Mouse (Mus musculus) stomach, embryonic 14.5 days (tissue): Measurements from ENCODE around the gene Ttyh3. TPM values are rescaled to one million over a fixed set of nuclear protein-coding genes. Genes with fewer than 3 reads are reported as not detected.

ENCODE experiments used
- ATAC-seq: fragments of 200-750 bp; cut with Nextera tagmentation; 2 replicates; pipeline ENCODE4 v1.8.0; 2017; ENCODE audit warnings: low read depth, moderate TSS enrichment; ENCODE audit not compliant: insufficient number of reproducible peaks, insufficient read depth, low FRiP score
- H3K27ac ChIP-seq: fragments of 300-500 bp; sonication (generic); 2 replicates; pipeline ENCODE4 v1.5.1; 2014; ENCODE audit warnings: mild to moderate bottlenecking, low read length, moderate library complexity, mixed read lengths
- H3K27me3 ChIP-seq: fragments of 300-500 bp; sonication (generic); 2 replicates; pipeline ENCODE4 v1.6.1; 2014; ENCODE audit warnings: low read length, control low read depth, mixed read lengths; ENCODE audit not compliant: control insufficient read depth, insufficient read depth
- H3K36me3 ChIP-seq: fragments of 300-500 bp; sonication (generic); 2 replicates; pipeline ENCODE4 v1.6.1; 2014; ENCODE audit warnings: mild to moderate bottlenecking, control low read depth, low read length, moderate library complexity, mixed read lengths; ENCODE audit not compliant: control insufficient read depth, insufficient read depth
- H3K4me1 ChIP-seq: fragments of 300-500 bp; sonication (generic); 2 replicates; pipeline ENCODE4 v1.6.1; 2014; ENCODE audit warnings: low read length, control low read depth, mixed read lengths; ENCODE audit not compliant: control insufficient read depth, insufficient read depth
- H3K4me2 ChIP-seq: fragments of 300-500 bp; sonication (generic); replicated peaks from 2 replicates; pipeline ENCODE4 v1.6.1; 2014; ENCODE audit warnings: low read depth, low read length, control low read depth
- H3K4me3 ChIP-seq: fragments of 300-500 bp; sonication (generic); 2 replicates; pipeline ENCODE4 v1.5.1; 2014; ENCODE audit warnings: low read depth, low read length, control low read depth
- H3K9ac ChIP-seq: fragments of 300-500 bp; sonication (generic); replicated peaks from 2 replicates; pipeline ENCODE4 v1.6.1; 2014; ENCODE audit warnings: low read depth, mild to moderate bottlenecking, control low read depth, low read length, moderate library complexity, mixed read lengths
- H3K9me3 ChIP-seq: fragments of 300-500 bp; sonication (generic); 2 replicates; pipeline ENCODE4 v1.6.1; 2016; ENCODE audit warnings: low read depth, low read length, control low read depth; ENCODE audit not compliant: control insufficient read depth
- WGBS: fragments of 180-500 bp; shearing (Covaris S2); extraction: QIAGEN DNeasy Blood & Tissue Kit; methylation state at CpG from one replicate; pipeline ENCODE4 v1.1.7; 2014; 5-methylcytosine and 5-hydroxymethylcytosine counted together
- polyA plus RNA-seq: library from polyadenylated mRNA; unstranded; fragments of >200 nt; fragmentation: Nextera tagmentation; extraction: Ambion mirVana; gene quantifications from 2 replicates; pipeline ENCODE4 v1.2.1, GENCODE M21; 2014

Ttyh3 gene
- polyA plus RNA-seq, 1 experiment from 2014 or later: 43.1 TPM

DNA sequence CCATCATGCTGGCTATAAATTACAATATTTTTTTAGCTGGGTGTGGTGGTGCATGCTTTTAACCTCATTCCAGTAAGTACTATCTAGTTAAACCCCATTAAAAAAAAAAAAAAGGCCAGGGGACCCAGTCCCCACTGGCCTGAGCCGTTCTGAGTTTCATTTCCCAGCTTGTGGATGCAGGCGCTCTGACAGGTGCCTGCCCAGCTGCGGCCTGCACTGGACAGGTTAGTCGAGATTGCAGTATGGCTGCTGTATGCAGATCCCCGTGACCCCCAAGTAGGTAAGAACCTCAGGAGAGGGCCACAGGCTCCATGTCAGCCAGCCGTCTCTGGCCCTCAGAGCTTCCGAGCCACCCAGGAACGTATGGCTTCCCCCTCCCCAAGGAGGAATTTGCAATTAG, 12.6 kb upstream of the Ttyh3 start:
- peaks cover 25% of the 10 kb centered on the region for H3K4me1 ChIP-seq
- no peak overlapping the region for H3K4me2 ChIP-seq
- no peak for ATAC-seq
- H3K9me3 ChIP-seq: no peaks in the 10 kb centered on the region
- H3K9ac ChIP-seq: no peak overlapping the region
- H3K36me3 ChIP-seq: no peaks in the 10 kb centered on the region; the same call in 1 of the 2 replicates
- no peak overlapping the region for H3K4me3 ChIP-seq
- WGBS: 54% methylated on average over 8 of the region's 8 CpGs
- no peak overlapping the region for H3K27ac ChIP-seq
- no peaks in the 10 kb centered on the region for H3K27me3 ChIP-seq

DNA sequence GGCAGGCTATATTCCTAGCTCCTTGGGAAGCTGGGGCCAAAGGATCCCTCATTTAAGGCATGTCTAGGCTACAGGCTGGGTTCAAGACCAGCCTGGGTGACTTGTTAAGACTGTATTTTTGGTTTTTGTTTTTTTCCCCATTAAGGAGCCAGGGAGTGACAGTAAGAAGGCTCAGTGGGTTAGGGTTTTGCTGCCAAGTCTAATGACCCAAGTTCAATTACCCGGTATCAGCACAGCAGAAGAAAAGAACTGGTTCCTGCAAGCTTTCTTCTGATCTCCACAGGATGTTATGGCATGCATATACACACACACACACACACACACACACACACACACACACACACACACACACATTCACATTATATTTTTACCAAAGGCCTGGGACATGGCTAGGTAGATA, 11.6 kb upstream of the Ttyh3 start:
- H3K9me3 ChIP-seq: no peaks in the 10 kb centered on the region
- no peaks in the 10 kb centered on the region for H3K36me3 ChIP-seq
- H3K4me2 ChIP-seq: no peak overlapping the region
- 69% methylated on average over 1 of the region's 1 CpGs for WGBS
- H3K27me3 ChIP-seq: no peaks in the 10 kb centered on the region
- no peak for ATAC-seq
- H3K4me1 ChIP-seq: peaks cover 25% of the 10 kb centered on the region
- H3K27ac ChIP-seq: no peak overlapping the region
- no peak overlapping the region for H3K9ac ChIP-seq
- H3K4me3 ChIP-seq: no peak overlapping the region

DNA sequence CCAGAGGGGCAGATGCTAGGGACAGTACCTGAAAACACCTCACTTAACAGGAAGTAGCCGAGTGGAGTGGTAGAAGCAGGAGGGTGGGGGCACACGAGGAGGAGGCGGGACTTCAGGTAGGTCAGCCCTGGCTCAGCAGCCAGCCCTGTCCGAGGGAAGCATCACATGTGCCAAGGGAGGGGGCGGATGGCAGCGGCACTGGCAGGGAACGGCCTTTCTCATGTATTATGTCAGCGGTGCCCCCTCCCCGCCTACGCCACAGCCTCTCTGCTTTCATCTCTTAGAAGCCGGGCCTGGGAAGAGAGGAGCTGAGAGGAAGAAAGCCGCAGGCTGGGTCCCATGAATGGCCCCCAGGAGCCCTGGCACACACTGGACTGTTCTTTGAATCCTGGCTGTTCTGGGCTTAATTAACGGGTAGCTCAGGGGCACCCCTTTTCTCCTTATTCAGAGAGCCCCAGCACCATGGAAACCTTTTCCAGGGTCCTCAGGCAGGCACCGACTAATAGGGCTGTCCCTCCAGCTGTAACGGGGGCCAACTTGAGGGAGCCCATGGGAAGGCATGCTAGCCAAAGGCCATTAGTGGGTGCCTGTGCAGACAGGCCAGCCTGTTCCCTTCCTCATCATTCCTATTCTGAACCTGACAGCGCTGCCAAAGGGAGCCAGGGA, 10.9 kb upstream of the Ttyh3 start:
- Histone ChIP-seq H3K9ac (no peak overlapping the region), H3K36me3 (no peaks in the 10 kb centered on the region), H3K27me3 (no peaks in the 10 kb centered on the region), H3K4me1 (peaks cover 25% of the 10 kb centered on the region), H3K4me3 (no peak overlapping the region), H3K4me2 (no peak overlapping the region), H3K27ac (no peak overlapping the region), H3K9me3 (no peaks in the 10 kb centered on the region)
- 46% methylated on average over 10 of the region's 16 CpGs for WGBS
- no peak for ATAC-seq

DNA sequence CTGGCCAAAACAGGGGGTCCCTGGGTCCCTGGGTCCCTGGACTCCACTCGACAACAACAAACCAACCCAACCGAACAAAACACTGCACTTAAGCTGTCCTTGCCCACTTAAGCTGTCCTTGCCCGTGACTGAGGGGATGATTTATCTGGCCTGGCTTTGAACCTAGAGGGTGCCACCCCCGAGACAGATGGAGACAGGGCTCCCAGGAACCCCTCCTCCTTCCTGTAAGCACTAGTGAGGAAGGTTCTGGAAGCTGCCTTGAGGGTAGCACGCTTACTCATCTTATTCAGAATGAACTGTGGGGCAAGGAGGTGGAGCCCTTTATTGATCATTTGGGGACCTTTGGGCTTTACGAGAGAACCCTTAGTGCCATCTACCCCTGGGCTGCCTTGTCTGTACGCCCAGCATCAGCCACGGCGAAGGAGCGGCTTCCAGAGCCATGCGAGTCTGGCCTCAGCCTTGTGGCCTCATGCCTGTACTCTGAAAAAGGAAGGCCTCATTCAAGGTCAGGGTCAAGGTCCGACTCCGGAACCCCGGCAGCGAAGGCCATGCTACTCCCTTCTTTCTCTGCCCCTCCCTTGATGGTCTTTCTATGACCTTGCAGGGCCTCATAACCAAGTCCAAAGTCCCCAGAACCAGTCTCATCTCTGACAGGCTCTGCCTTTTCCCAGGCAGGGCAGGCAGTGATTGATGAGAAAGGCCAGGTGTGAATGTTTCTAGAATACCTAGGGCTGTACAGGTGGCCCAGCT, 5.4 kb upstream of the Ttyh3 start:
- Histone ChIP-seq H3K27me3 (no peaks in the 10 kb centered on the region), H3K27ac (no peak overlapping the region), H3K9me3 (no peaks in the 10 kb centered on the region), H3K36me3 (no peaks in the 10 kb centered on the region), H3K4me1 (peaks cover 11% of the 10 kb centered on the region; the same call in 1 of the 2 replicates), H3K9ac (no peak overlapping the region), H3K4me3 (no peak overlapping the region), H3K4me2 (no peak overlapping the region)
- no peak for ATAC-seq
- WGBS: 62% methylated on average over 15 of the region's 15 CpGs

DNA sequence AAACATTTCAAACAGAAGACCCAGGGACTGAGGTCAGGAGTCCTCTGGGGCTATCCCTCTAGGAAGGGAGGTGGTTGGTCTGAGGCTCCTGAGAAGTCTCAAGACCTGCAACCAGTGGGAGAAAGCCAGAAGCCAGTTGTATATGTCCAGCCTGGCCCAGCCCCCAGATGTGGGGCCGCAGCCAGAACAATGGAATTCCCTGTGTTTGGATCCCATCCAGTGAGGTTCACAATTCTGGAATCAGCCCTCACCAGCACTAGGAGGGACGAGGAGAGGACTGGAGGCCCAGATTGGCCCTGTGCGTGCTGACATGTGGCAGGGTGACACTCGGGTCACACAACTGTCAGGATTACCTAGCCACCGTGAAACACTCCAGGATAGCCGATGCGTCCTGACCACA, 3.8 kb upstream of the Ttyh3 start:
- Histone ChIP-seq H3K4me3 (no peak overlapping the region), H3K4me1 (peaks cover 11% of the 10 kb centered on the region; the same call in 1 of the 2 replicates), H3K36me3 (no peaks in the 10 kb centered on the region), H3K9ac (no peak overlapping the region), H3K27ac (peak overlapping the region; percentile 21; the same call in 1 of the 2 replicates), H3K27me3 (no peaks in the 10 kb centered on the region), H3K9me3 (no peaks in the 10 kb centered on the region), H3K4me2 (no peak overlapping the region)
- ATAC-seq: no peak
- WGBS: 61% methylated on average over 7 of the region's 7 CpGs

DNA sequence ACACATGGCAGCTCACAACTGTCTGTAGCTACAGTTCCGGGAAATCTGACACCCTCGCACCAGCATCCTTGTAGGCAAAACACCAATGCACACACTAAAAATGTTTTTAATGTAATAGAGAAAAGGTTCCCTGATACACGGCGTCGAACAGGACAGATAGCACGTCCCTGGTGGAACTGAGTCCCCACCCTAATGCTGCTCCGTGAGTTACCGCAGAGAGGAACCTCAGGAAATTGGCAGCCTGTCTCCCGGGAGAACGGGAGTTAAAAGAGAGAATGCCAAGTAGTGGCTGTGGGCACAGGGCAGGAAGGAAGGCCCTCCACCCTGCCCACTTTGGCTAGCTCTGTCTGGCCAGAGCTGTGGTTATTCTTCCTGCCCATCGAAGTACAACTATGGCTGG, 2.4 kb upstream of the Ttyh3 start:
- no peak for ATAC-seq
- 92% methylated on average over 11 of the region's 11 CpGs for WGBS

DNA sequence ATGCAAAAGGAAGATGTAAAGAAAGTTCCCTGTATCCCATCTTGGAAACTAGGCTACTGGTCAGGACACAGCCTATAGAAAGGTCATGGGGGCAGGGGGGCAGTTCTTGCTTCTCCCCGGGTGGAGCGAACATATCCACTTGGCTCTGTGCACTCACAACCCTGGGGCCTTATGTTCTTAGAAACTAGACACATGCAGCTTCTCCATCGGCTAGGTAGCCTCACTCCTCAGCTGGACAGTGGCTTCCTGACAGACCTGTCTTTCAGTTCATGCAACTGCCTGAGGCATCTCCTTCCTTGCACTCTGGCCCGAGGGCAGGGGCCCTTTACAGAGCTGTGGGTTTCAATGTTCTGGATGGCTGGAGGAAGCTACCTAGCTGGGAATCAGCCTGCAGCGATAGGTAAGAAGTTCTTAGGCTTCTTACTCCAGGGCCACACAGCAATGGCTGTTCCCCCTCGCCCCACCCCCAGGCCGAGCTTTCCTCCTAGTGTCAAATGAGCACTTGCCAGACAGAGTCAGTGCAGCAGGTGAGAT, 1.1 kb upstream of the Ttyh3 start:
- no peaks in the 10 kb centered on the region for H3K9me3 ChIP-seq
- no peak overlapping the region for H3K9ac ChIP-seq
- no peaks in the 10 kb centered on the region for H3K27me3 ChIP-seq
- 67% methylated on average over 7 of the region's 7 CpGs for WGBS
- ATAC-seq: no peak
- no peak overlapping the region for H3K4me3 ChIP-seq
- H3K4me1 ChIP-seq: peaks cover 30% of the 10 kb centered on the region
- peaks cover 7% of the 10 kb centered on the region; the same call in 1 of the 2 replicates for H3K36me3 ChIP-seq
- no peak overlapping the region for H3K4me2 ChIP-seq
- H3K27ac ChIP-seq: no peak overlapping the region

More for the DNA sequence above, 2.4 kb upstream of the Ttyh3 start:
- Histone ChIP-seq H3K27ac (no peak overlapping the region), H3K9ac (no peak overlapping the region), H3K27me3 (no peaks in the 10 kb centered on the region), H3K4me3 (no peak overlapping the region), H3K4me1 (peaks cover 22% of the 10 kb centered on the region), H3K9me3 (no peaks in the 10 kb centered on the region), H3K36me3 (no peaks in the 10 kb centered on the region), H3K4me2 (no peak overlapping the region)

DNA sequence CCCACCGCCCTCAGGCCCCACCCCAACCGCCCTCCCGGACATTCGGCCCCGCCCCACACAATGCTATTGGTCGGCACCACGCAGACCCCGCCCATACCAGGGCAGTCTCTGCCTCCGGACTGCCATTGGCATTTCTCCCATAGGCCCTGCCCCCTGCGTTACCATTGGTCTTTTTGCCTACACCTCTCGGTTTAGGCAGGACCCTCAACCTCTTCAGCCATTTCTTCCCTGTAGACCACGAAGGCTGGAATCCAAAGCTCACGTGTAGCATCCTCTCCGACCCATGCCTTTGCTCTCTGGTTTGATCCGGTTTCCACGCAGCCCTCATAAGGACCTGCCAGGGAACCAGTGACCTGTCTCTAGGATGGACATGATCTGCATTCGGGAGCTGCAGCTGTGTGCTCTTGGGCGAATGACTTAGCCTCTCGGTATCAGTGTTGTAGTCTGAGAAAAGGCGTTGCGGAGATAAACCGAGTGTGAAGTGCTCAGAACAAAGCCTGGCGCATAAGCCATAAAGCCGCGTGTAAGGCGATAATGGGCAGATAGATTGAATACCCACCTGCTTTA, 353 bp upstream of the Ttyh3 start:
- Histone ChIP-seq H3K4me1 (peaks cover 35% of the 10 kb centered on the region), H3K4me3 (peak overlapping the region; percentile 99), H3K9ac (no peak overlapping the region), H3K27ac (no peak overlapping the region), H3K4me2 (peak overlapping the region; percentile 50), H3K27me3 (no peaks in the 10 kb centered on the region), H3K9me3 (no peaks in the 10 kb centered on the region), H3K36me3 (peaks cover 11% of the 10 kb centered on the region; the same call in 1 of the 2 replicates)
- ATAC-seq: peak; percentile 93
- 3% methylated on average over 26 of the region's 26 CpGs for WGBS
